In genomic region chr11:78829373-78829772, GRCm38 (mm10) we compare ENCODE assay signal across 15 mouse cellular contexts. TPM values are rescaled to one million over a fixed set of nuclear protein-coding genes. Genes with fewer than 3 reads are reported as not detected.
DNase-seq lines count a peak whose midpoint lies in the region; ATAC-seq and TF ChIP-seq lines count a peak whose summit lies in the region.
"Had no signal": no experiment of that assay in that cellular context is flagged by ENCODE, and none has a peak within 500 bp of the region (broad histone marks: within the 10 kb centered on the region; RNA-seq: fewer than 3 reads in every experiment).

No protein-coding gene starts in this region.

- no peak overlapping the region for H3K9ac ChIP-seq in heart, embryonic 15.5 days
- H3K9ac ChIP-seq in MEL (ENCODE audit: control insufficient read depth, low read depth, low read length, poor library complexity, severe bottlenecking) = no peak overlapping the region
- H3K9ac ChIP-seq: hindbrain, embryonic 13.5 days; liver, embryonic 15.5 days; neural tube, embryonic 13.5 days had no signal

- peak; percentile 44; the same call in 1 of the 2 replicates for ATAC-seq in heart, embryonic 15.5 days (replicated peaks; ENCODE audit: insufficient number of reproducible peaks, insufficient read depth, low FRiP score, low read depth)

- peaks cover 6% of the 10 kb centered on the region; the same call in 1 of the 2 replicates for H3K79me2 ChIP-seq in MEL (ENCODE audit: control insufficient read depth, insufficient read depth, low read length, poor library complexity)

- peaks cover 74% of the 10 kb centered on the region for H3K4me1 ChIP-seq in heart, embryonic 15.5 days (replicated peaks)
- H3K4me1 ChIP-seq in MEL (ENCODE audit: control insufficient read depth in 1 of 2, insufficient read depth in 2 of 2, low read length in 2 of 2) = peaks cover 43 to 57% of the 10 kb centered on the region in 2 experiments

- H3K27me3 ChIP-seq in heart, embryonic 15.5 days = no peaks in the 10 kb centered on the region
- H3K27me3 ChIP-seq in MEL (ENCODE audit: control insufficient read depth in 1 of 2, insufficient read depth in 2 of 2, low read length in 2 of 2) = no peaks in the 10 kb centered on the region
- H3K27me3 ChIP-seq: liver, embryonic 15.5 days; neural tube, embryonic 13.5 days had no signal

- H3K9me3 ChIP-seq in heart, embryonic 15.5 days (replicated peaks) = no peaks in the 10 kb centered on the region
- H3K9me3 ChIP-seq in MEL (replicated peaks; ENCODE audit: insufficient read depth, low read length) = no peaks in the 10 kb centered on the region
- H3K9me3 ChIP-seq: hindbrain, embryonic 13.5 days; liver, embryonic 15.5 days; neural tube, embryonic 13.5 days had no signal

- TF ChIP-seq RAD21 in MEL (IDR thresholded peaks at IDR 0.05; ENCODE audit: low read depth, low read length) = no peak

- H3K36me3 ChIP-seq in heart, embryonic 15.5 days = no peaks in the 10 kb centered on the region
- peaks cover 0 to 62% of the 10 kb centered on the region in 2 experiments; a peak in 2 of 4 replicates for H3K36me3 ChIP-seq in MEL (ENCODE audit: control insufficient read depth in 1 of 2, insufficient read depth in 2 of 2, low read length in 2 of 2)
- H3K36me3 ChIP-seq: hindbrain, embryonic 13.5 days; liver, embryonic 15.5 days; neural tube, embryonic 13.5 days had no signal

- DNase-seq in heart, adult 9 months (ENCODE audit: low spot score in 2 of 2) = no peak
- no peak for DNase-seq in MEL (ENCODE audit: low read depth, low spot score)
- DNase-seq in embryo, embryonic 9.5 days (ENCODE audit: extremely low spot score) = peak; percentile 64
- DNase-seq in kidney, postnatal 10 days = peak; percentile 59
- DNase-seq in spleen, postnatal 4 days (ENCODE audit: low spot score in 2 of 2) = no peak
- no peak for DNase-seq in layer of hippocampus, postnatal 25 days (ENCODE audit: extremely low spot score in 1 of 2, low spot score in 1 of 2)
- no peak for DNase-seq in layer of hippocampus, adult 2 months (ENCODE audit: low spot score in 2 of 2)
- DNase-seq: adrenal gland, postnatal 36 days; gastrocnemius, adult 2 months; midbrain, embryonic 14.5 days; thymus, postnatal 36 days had no signal

- 15% methylated on average over 6 of the region's 6 CpGs for WGBS in heart, embryonic 15.5 days

- no peak for TF ChIP-seq CTCF in MEL (IDR thresholded peaks at IDR 0.05 in 2 of 3, conservative IDR thresholded peaks at IDR 0.05 in 1 of 3; ENCODE audit: control insufficient read depth in 1 of 3, insufficient read depth in 1 of 3, low read depth in 2 of 3, low read length in 3 of 3, poor library complexity in 1 of 3, severe bottlenecking in 1 of 3)
- TF ChIP-seq CTCF in layer of hippocampus, adult 2 months (conservative IDR thresholded peaks at IDR 0.05) = no peak

- no peak overlapping the region for H3K4me2 ChIP-seq in heart, embryonic 15.5 days
- H3K4me2 ChIP-seq: hindbrain, embryonic 13.5 days; liver, embryonic 15.5 days; neural tube, embryonic 13.5 days had no signal

- peak overlapping the region; percentile 55 for H3K27ac ChIP-seq in heart, embryonic 15.5 days
- H3K27ac ChIP-seq in MEL (ENCODE audit: control insufficient read depth, low read depth, low read length) = no peak overlapping the region
- H3K27ac ChIP-seq in layer of hippocampus, adult 2 months = no peak overlapping the region
- H3K27ac ChIP-seq: gastrocnemius, adult 2 months; hindbrain, embryonic 13.5 days; neural tube, embryonic 13.5 days had no signal

- TF ChIP-seq POLR2A in MEL (IDR thresholded peaks at IDR 0.05; ENCODE audit: control insufficient read depth in 1 of 2, insufficient read depth in 1 of 2, low read depth in 1 of 2, low read length in 2 of 2, poor library complexity in 1 of 2) = no peak

- H3K4me3 ChIP-seq in heart, embryonic 15.5 days = no peak overlapping the region
- H3K4me3 ChIP-seq in MEL (ENCODE audit: control insufficient read depth in 1 of 2, insufficient read depth in 1 of 2, low read depth in 2 of 2, low read length in 2 of 2) = no peak overlapping the region
- no peak overlapping the region for H3K4me3 ChIP-seq in layer of hippocampus, adult 2 months
- H3K4me3 ChIP-seq: gastrocnemius, adult 2 months; hindbrain, embryonic 13.5 days; liver, embryonic 15.5 days; neural tube, embryonic 13.5 days had no signal

- no peak for TF ChIP-seq EP300 in MEL (IDR thresholded peaks at IDR 0.05; ENCODE audit: low read depth in 1 of 2, low read length in 2 of 2)

TF ChIP-seq in MEL, 35 proteins besides CTCF, POLR2A, EP300 and RAD21:
- TF ChIP-seq UBTF (IDR thresholded peaks at IDR 0.05; ENCODE audit: borderline replicate concordance, insufficient read depth, low read depth, low read length) (no peak), MAZ (IDR thresholded peaks at IDR 0.05; ENCODE audit: low read depth, low read length) (0 out of 2 replicates have a peak, but pooled peaks have one; percentile 36), TAL1 (IDR thresholded peaks at IDR 0.05; ENCODE audit: low read length) (no peak), SIN3A (IDR thresholded peaks at IDR 0.05; ENCODE audit: low read length) (no peak)

RNA-seq across cellular contexts. Expression of gene Lyrm9, which starts 3.0 kb away (rescaled TPM):
- 26.9 and 37.9 TPM in 2 replicates for polyA plus RNA-seq in heart, embryonic 15.5 days (2015; fragmentation: Nextera tagmentation; extraction: Ambion mirVana)
- 31.6 and 37.5 TPM in 2 replicates for total RNA-seq in MEL (2012; rRNA removed)
- 10 to 100 TPM in 1 of 2 experiments, not detected in 1; 48.6 TPM for polyA plus RNA-seq in MEL (2012; ENCODE audit: insufficient read depth in 1 of 2, insufficient read length in 2 of 2, low read depth in 1 of 2, low replicate concordance in 2 of 2, missing spikeins in 1 of 2)
- 10 to 100 TPM; 15.5 to 21.6 TPM for total RNA-seq in layer of hippocampus, postnatal 25 days (2021)
- total RNA-seq in layer of hippocampus, adult 2 months (2021) = 10 to 100 TPM; 20.6 to 22.0 TPM

Comparison
In these comparisons a context has a peak if more than half of its experiments do, and no peak if none do; other contexts are left out.
1. DNase-seq: peak in embryo, embryonic 9.5 days (single experiment) and kidney, postnatal 10 days (single experiment); none in heart, adult 9 months (0 of 2), MEL (single experiment), spleen, postnatal 4 days (0 of 2), layer of hippocampus, postnatal 25 days (0 of 2) and layer of hippocampus, adult 2 months (0 of 2).